Mouse (Mus musculus) ovary, postnatal 36 days (tissue): Measurements from ENCODE around the gene Pip5k1c.

Source experiments
- DNase-seq: peaks from one replicate; pipeline ENCODE4 v3.0.0; 2022; ENCODE audit warnings: low spot score, mixed read lengths

The Pip5k1c gene

GRCm38 (mm10) chr10:81349961-81350350 lies 57.2 kb downstream of the Pip5k1c start:
- DNase-seq = no peak

GRCm38 (mm10) chr10:81350351-81351063 lies 57.7 kb downstream of the Pip5k1c start, which contains the start of gene Hmg20b:
TSS of gene Hmg20b (minus strand) at chr10:81350480.
- DNase-seq = peak; percentile 99

GRCm38 (mm10) chr10:81351678-81352291 lies 59.0 kb downstream of the Pip5k1c start:
- no peak for DNase-seq

GRCm38 (mm10) chr10:81354738-81355477 lies 62.1 kb downstream of the Pip5k1c start:
- DNase-seq = no peak

- DNase-seq = no peak
Measured at GRCm38 (mm10) chr10:81355533-81355932, 62.8 kb downstream of the Pip5k1c start.

GRCm38 (mm10) chr10:81356352-81356990 lies 63.7 kb downstream of the Pip5k1c start:
- DNase-seq = no peak

- DNase-seq = peak; percentile 91
Measured at GRCm38 (mm10) chr10:81356991-81357844, 64.5 kb downstream of the Pip5k1c start, which contains the start of gene Mfsd12. TSS of gene Mfsd12 (plus strand) at chr10:81357491.

GRCm38 (mm10) chr10:81358209-81358608 lies 65.4 kb downstream of the Pip5k1c start:
- DNase-seq = no peak

GRCm38 (mm10) chr10:81358841-81359240 lies 66.1 kb downstream of the Pip5k1c start:
- no peak for DNase-seq

GRCm38 (mm10) chr10:81360721-81361120 lies 68.0 kb downstream of the Pip5k1c start:
- DNase-seq = no peak

- DNase-seq = no peak
Measured at GRCm38 (mm10) chr10:81362336-81362949, 69.7 kb downstream of the Pip5k1c start.

- DNase-seq = no peak
Measured at GRCm38 (mm10) chr10:81363436-81364346, 70.9 kb downstream of the Pip5k1c start.

- no peak for DNase-seq
Measured at GRCm38 (mm10) chr10:81364666-81365065, 71.9 kb downstream of the Pip5k1c start.

GRCm38 (mm10) chr10:81365073-81365472 lies 72.3 kb downstream of the Pip5k1c start:
- no peak for DNase-seq

- no peak for DNase-seq
Measured at GRCm38 (mm10) chr10:81365672-81366476, 73.1 kb downstream of the Pip5k1c start, which contains the start of gene 4930404N11Rik. TSS of gene 4930404N11Rik (minus strand) at chr10:81365816.

GRCm38 (mm10) chr10:81366477-81367206 lies 73.9 kb downstream of the Pip5k1c start:
- DNase-seq = no peak

GRCm38 (mm10) chr10:81367207-81367495 lies 74.4 kb downstream of the Pip5k1c start:
- DNase-seq = no peak
